Mouse (Mus musculus) erythroid progenitor cell, adult 5-6 weeks (primary cell): ENCODE measurements around the gene Tmed8. TPM values are rescaled to one million over a fixed set of nuclear protein-coding genes. Genes with fewer than 3 reads are reported as not detected.
A peak's percentile ranks its signal among the peaks of the same experiment; 100 is the strongest.

ENCODE experiments used
- ATAC-seq: replicated peaks from 2 replicates; pipeline ENCODE4 v1.8.0; 2016; ENCODE audit warnings: moderate number of reproducible peaks, mild to moderate bottlenecking, moderate TSS enrichment, inconsistent platforms; ENCODE audit not compliant: poor library complexity, low FRiP score, severe bottlenecking
- total RNA-seq, 2 experiments: library from RNA; stranded (forward) in 1 of 2; stranded (reverse) in 1 of 2; fragments of 150-400 nt in 1 of 2; fragments of 186-747, 209-891 nt in 1 of 2; gene quantifications; 2 replicates each; pipeline versions ENCODE4 v1.2.3 to v1.2.4; 2015 to 2017; ENCODE audit warnings: low replicate concordance in 2 of 2

Tmed8 gene
- total RNA-seq, 2 experiments from 2014 or later = 2.0 to 2.9 TPM

- ATAC-seq = peak; percentile 92
These were observed 78.2 kb downstream of the Tmed8 start for GRCm38 (mm10) chr12:87121918-87122589.

Other genes starting within 250 kb of the Tmed8 start
- not detected in 2 replicates for gene Zdhhc22, start 210.0 kb downstream of the Tmed8 start, total RNA-seq (2015; ENCODE audit: low replicate concordance)
- gene Zdhhc22, start 210.0 kb downstream of the Tmed8 start, total RNA-seq (2017; ENCODE audit: low replicate concordance) = not detected in 2 replicates
- not detected in 2 replicates for gene Tmem63c, start 179.1 kb downstream of the Tmed8 start, total RNA-seq (2015; ENCODE audit: low replicate concordance)
- gene Tmem63c, start 179.1 kb downstream of the Tmed8 start, total RNA-seq (2017; ENCODE audit: low replicate concordance) = 0.53 TPM in 1 of 2 replicates, not detected in the other
- not detected in 2 replicates for gene Ngb, start 97.9 kb downstream of the Tmed8 start, total RNA-seq (2015; ENCODE audit: low replicate concordance)
- not detected in 2 replicates for gene Ngb, start 97.9 kb downstream of the Tmed8 start, total RNA-seq (2017; ENCODE audit: low replicate concordance)
- 13.3 and 15.5 TPM in 2 replicates for gene Gstz1, start 53.3 kb downstream of the Tmed8 start, total RNA-seq (2015; ENCODE audit: low replicate concordance)
- 5.1 and 9.2 TPM in 2 replicates for gene Gstz1, start 53.3 kb downstream of the Tmed8 start, total RNA-seq (2017; ENCODE audit: low replicate concordance)
- gene Pomt2, start 52.5 kb downstream of the Tmed8 start, total RNA-seq (2015; ENCODE audit: low replicate concordance) = 0.42 and 5.0 TPM in 2 replicates
- gene Pomt2, start 52.5 kb downstream of the Tmed8 start, total RNA-seq (2017; ENCODE audit: low replicate concordance) = 1.3 and 1.8 TPM in 2 replicates
- gene Samd15, start 731 bp downstream of the Tmed8 start, total RNA-seq (2015; ENCODE audit: low replicate concordance) = not detected in 2 replicates
- 3.6 TPM in 1 of 2 replicates, not detected in the other for gene Samd15, start 731 bp downstream of the Tmed8 start, total RNA-seq (2017; ENCODE audit: low replicate concordance)
- not detected in 2 replicates for gene Noxred1, start 38.3 kb upstream of the Tmed8 start, total RNA-seq (2015; ENCODE audit: low replicate concordance)
- gene Noxred1, start 38.3 kb upstream of the Tmed8 start, total RNA-seq (2017; ENCODE audit: low replicate concordance) = not detected in 2 replicates
- 2.5 and 5.4 TPM in 2 replicates for gene Vipas39, start 65.8 kb upstream of the Tmed8 start, total RNA-seq (2015; ENCODE audit: low replicate concordance)
- 1.4 and 9.1 TPM in 2 replicates for gene Vipas39, start 65.8 kb upstream of the Tmed8 start, total RNA-seq (2017; ENCODE audit: low replicate concordance)
- 22.7 and 28.5 TPM in 2 replicates for gene Ahsa1, start 66.0 kb upstream of the Tmed8 start, total RNA-seq (2015; ENCODE audit: low replicate concordance)
- gene Ahsa1, start 66.0 kb upstream of the Tmed8 start, total RNA-seq (2017; ENCODE audit: low replicate concordance) = 58.2 and 58.3 TPM in 2 replicates
- not detected in 2 replicates for gene Ism2, start 99.3 kb upstream of the Tmed8 start, total RNA-seq (2015; ENCODE audit: low replicate concordance)
- gene Ism2, start 99.3 kb upstream of the Tmed8 start, total RNA-seq (2017; ENCODE audit: low replicate concordance) = not detected in 2 replicates
- 33.9 and 45.7 TPM in 2 replicates for gene Sptlc2, start 187.9 kb upstream of the Tmed8 start, total RNA-seq (2015; ENCODE audit: low replicate concordance)
- 20.4 and 40.2 TPM in 2 replicates for gene Sptlc2, start 187.9 kb upstream of the Tmed8 start, total RNA-seq (2017; ENCODE audit: low replicate concordance)
- 16.3 and 35.7 TPM in 2 replicates for gene Slirp, start 243.4 kb upstream of the Tmed8 start, total RNA-seq (2015; ENCODE audit: low replicate concordance)
- 3.3 and 34.5 TPM in 2 replicates for gene Slirp, start 243.4 kb upstream of the Tmed8 start, total RNA-seq (2017; ENCODE audit: low replicate concordance)
- 7.2 and 20.5 TPM in 2 replicates for gene Alkbh1, start 243.6 kb upstream of the Tmed8 start, total RNA-seq (2015; ENCODE audit: low replicate concordance)
- gene Alkbh1, start 243.6 kb upstream of the Tmed8 start, total RNA-seq (2017; ENCODE audit: low replicate concordance) = 18.0 and 19.9 TPM in 2 replicates